Mouse (Mus musculus) G1E (cell line): ENCODE data around the gene Mybbp1a.

Source experiments
- CTCF ChIP-seq: IDR thresholded peaks from 2 replicates; pipeline ENCODE4 v1.5.1; 2012; ENCODE audit warnings: low read depth, low read length, inconsistent platforms, mixed read lengths
- GATA1 ChIP-seq: IDR thresholded peaks from 2 replicates; pipeline ENCODE4 v1.6.1; 2012; ENCODE audit warnings: borderline replicate concordance, low read length, inconsistent platforms, mixed read lengths
- GATA2 ChIP-seq: IDR thresholded peaks from 2 replicates; pipeline ENCODE4 v1.6.1; 2012; ENCODE audit warnings: low read depth, low read length, inconsistent platforms, borderline replicate concordance
- POLR2AphosphoS5 ChIP-seq: IDR thresholded peaks from 2 replicates; pipeline ENCODE4 v1.6.1; 2012; ENCODE audit warnings: low read depth, low read length, inconsistent platforms; ENCODE audit not compliant: insufficient replicate concordance
- TAL1 ChIP-seq: conservative IDR thresholded peaks from 2 replicates; pipeline ENCODE4 v1.6.1; 2012; ENCODE audit warnings: low read depth, low read length, inconsistent platforms, mixed read lengths

GRCm38 (mm10) chr11:72429288-72429690, 11.9 kb upstream of the Mybbp1a start:
- TF ChIP-seq CTCF (peak; percentile 28), TAL1 (no peak), GATA1 (no peak), POLR2AphosphoS5 (no peak), GATA2 (no peak)
